Mouse (Mus musculus): ENCODE measurements at regions not wholly inside any gene's neighbourhood (a gene's known extent, or its start where the extent isn't known, plus 50 kb on each side); places are given as distances from the start of the nearest gene placed in this dataset.

DNA sequence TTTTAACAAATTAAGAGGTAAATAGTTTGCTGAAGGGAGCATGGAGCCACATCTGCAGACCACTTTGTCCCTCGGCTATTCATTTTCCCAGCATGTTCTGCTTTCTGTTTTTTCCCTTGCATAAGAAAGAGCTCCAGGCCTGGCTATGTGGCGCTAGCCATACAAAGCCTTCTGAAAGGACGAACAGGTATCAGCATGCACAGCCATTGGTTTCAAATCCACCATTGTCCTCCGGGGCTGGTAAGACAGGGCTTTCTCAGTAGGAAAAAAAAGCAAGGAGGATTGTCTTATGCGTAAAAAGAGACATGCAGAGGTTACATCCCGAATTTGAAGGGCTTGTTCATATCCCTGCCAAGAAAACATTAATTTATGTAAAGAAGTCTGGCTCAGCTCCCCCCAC, 464.8 kb upstream of the Mki67 start:
- no peak overlapping the region for H3K9ac ChIP-seq (replicated peaks)
- peaks cover 12% of the 10 kb centered on the region; the same call in 1 of the 2 replicates for H3K27me3 ChIP-seq
- H3K4me2 ChIP-seq = no peak overlapping the region
- H3K4me1 ChIP-seq (replicated peaks) = no peaks in the 10 kb centered on the region
- H3K27ac ChIP-seq = no peak overlapping the region
- peaks cover 6% of the 10 kb centered on the region; the same call in 1 of the 2 replicates for H3K9me3 ChIP-seq
- no peak overlapping the region for H3K4me3 ChIP-seq (replicated peaks)
- H3K36me3 ChIP-seq = no peaks in the 10 kb centered on the region
- ATAC-seq (ENCODE audit: insufficient number of reproducible peaks, insufficient read depth, low FRiP score, low TSS enrichment, low read depth) = no peak
- WGBS = 60% methylated on average over 6 of the region's 6 CpGs

DNA sequence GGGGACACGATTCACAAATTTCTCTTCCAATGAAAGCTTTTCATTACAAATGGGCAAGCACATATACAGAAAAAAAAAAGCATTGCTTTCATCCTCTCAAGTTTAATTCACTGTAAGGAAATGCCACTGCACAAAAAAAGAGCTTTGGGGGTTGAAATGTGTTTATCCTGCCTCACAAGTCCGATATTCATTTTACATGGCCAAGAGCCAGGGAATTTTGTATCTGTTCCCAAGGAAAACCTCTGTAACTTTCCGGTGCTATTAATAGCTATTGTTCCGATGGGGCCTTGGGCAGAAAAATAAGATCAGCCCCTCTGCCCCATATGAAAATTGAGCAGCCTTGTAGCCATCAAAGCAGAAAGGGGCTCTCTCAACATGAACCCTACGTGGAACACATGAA, 465.9 kb upstream of the Mki67 start:
- no peaks in the 10 kb centered on the region for H3K36me3 ChIP-seq
- H3K9me3 ChIP-seq = peaks cover 6% of the 10 kb centered on the region; the same call in 1 of the 2 replicates
- H3K4me3 ChIP-seq (replicated peaks) = no peak overlapping the region
- ATAC-seq (ENCODE audit: insufficient number of reproducible peaks, insufficient read depth, low FRiP score, low TSS enrichment, low read depth) = no peak
- peaks cover 12% of the 10 kb centered on the region; the same call in 1 of the 2 replicates for H3K27me3 ChIP-seq
- H3K27ac ChIP-seq = no peak overlapping the region
- no peak overlapping the region for H3K4me2 ChIP-seq
- H3K9ac ChIP-seq (replicated peaks) = no peak overlapping the region
- 82% methylated on average over 5 of the region's 5 CpGs for WGBS
- no peaks in the 10 kb centered on the region for H3K4me1 ChIP-seq (replicated peaks)

DNA sequence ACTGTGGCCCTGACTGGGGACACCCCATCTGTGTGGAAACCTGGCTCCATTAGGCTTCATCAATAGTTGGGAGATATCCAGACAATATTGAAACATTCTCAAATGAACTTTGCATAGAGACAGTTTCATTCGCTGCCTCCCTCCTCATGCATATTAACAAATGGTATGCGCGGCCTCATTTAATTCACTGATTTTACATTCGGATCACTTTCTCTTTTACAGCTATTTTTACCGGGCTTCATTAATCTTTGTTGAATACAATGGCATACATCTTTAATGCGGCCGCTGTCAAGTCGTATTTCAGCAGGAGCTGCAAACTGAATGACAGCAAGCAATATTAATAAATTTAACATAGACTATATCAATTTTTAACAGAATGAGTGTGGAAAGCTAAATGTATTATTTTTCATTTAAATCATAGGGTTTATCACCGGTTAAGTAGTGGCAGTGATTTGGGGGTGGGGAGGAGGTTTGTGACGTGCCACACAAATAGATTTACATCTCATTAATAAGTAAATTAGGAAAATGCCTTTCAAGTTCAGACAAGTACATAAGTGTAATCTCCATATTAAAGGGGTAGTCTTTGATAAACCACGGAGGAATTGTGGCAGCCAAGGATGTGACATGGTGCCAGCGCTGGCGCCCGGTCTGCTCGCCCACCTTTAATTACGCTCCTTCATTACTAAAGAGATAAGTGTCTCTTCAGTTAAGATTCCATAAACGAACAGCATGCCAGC, 480.4 kb upstream of the Mki67 start:
- no peak overlapping the region for H3K4me3 ChIP-seq (replicated peaks)
- H3K9me3 ChIP-seq = no peaks in the 10 kb centered on the region
- no peak for ATAC-seq (ENCODE audit: insufficient number of reproducible peaks, insufficient read depth, low FRiP score, low TSS enrichment, low read depth)
- no peaks in the 10 kb centered on the region for H3K4me1 ChIP-seq (replicated peaks)
- no peak overlapping the region for H3K4me2 ChIP-seq
- WGBS = 89% methylated on average over 17 of the region's 17 CpGs
- no peak overlapping the region for H3K9ac ChIP-seq (replicated peaks)
- H3K27ac ChIP-seq = no peak overlapping the region
- no peaks in the 10 kb centered on the region for H3K36me3 ChIP-seq
- H3K27me3 ChIP-seq = no peaks in the 10 kb centered on the region

- no peak for ATAC-seq (ENCODE audit: insufficient number of reproducible peaks, insufficient read depth, low FRiP score, low TSS enrichment, low read depth)
- 65% methylated on average over 12 of the region's 12 CpGs for WGBS
- no peaks in the 10 kb centered on the region for H3K9me3 ChIP-seq
- peaks cover 41% of the 10 kb centered on the region for H3K4me1 ChIP-seq (replicated peaks)
- H3K27ac ChIP-seq = no peak overlapping the region
- peaks cover 18% of the 10 kb centered on the region for H3K27me3 ChIP-seq
- H3K9ac ChIP-seq (replicated peaks) = no peak overlapping the region
- H3K4me3 ChIP-seq (replicated peaks) = no peak overlapping the region
- no peaks in the 10 kb centered on the region for H3K36me3 ChIP-seq
- no peak overlapping the region for H3K4me2 ChIP-seq
Observed at GRCm38 (mm10) chr7:136208879-136209278, 492.7 kb upstream of the Mki67 start.

GRCm38 (mm10) chr7:136209299-136210171, 493.4 kb upstream of the Mki67 start:
- Histone ChIP-seq H3K27ac (peak overlapping the region; percentile 60), H3K9me3 (no peaks in the 10 kb centered on the region), H3K9ac (replicated peaks) (peak overlapping the region; percentile 31; the same call in 1 of the 2 replicates), H3K4me2 (peak overlapping the region; percentile 41), H3K4me3 (replicated peaks) (no peak overlapping the region), H3K36me3 (no peaks in the 10 kb centered on the region), H3K27me3 (peaks cover 18% of the 10 kb centered on the region), H3K4me1 (replicated peaks) (peaks cover 47% of the 10 kb centered on the region)
- WGBS = 30% methylated on average over 31 of the region's 31 CpGs
- ATAC-seq (ENCODE audit: insufficient number of reproducible peaks, insufficient read depth, low FRiP score, low TSS enrichment, low read depth) = no peak

GRCm38 (mm10) chr7:136212492-136212891, 496.3 kb upstream of the Mki67 start:
- Histone ChIP-seq H3K4me2 (peak overlapping the region; percentile 35; the same call in 1 of the 2 replicates), H3K4me3 (replicated peaks) (no peak overlapping the region), H3K36me3 (no peaks in the 10 kb centered on the region), H3K27me3 (peaks cover 30% of the 10 kb centered on the region), H3K27ac (peak overlapping the region; percentile 77), H3K9me3 (no peaks in the 10 kb centered on the region), H3K4me1 (replicated peaks) (peaks cover 69% of the 10 kb centered on the region), H3K9ac (replicated peaks) (no peak overlapping the region)
- WGBS = 28% methylated on average over 8 of the region's 8 CpGs
- no peak for ATAC-seq (ENCODE audit: insufficient number of reproducible peaks, insufficient read depth, low FRiP score, low TSS enrichment, low read depth)

GRCm38 (mm10) chr7:136213057-136213961, 497.1 kb upstream of the Mki67 start:
- Histone ChIP-seq H3K27me3 (peaks cover 38% of the 10 kb centered on the region), H3K4me1 (replicated peaks) (peaks cover 76% of the 10 kb centered on the region), H3K9ac (replicated peaks) (no peak overlapping the region), H3K27ac (peak overlapping the region; percentile 88), H3K36me3 (no peaks in the 10 kb centered on the region), H3K9me3 (no peaks in the 10 kb centered on the region), H3K4me2 (peak overlapping the region; percentile 35), H3K4me3 (replicated peaks) (no peak overlapping the region)
- 8% methylated on average over 11 of the region's 11 CpGs for WGBS
- ATAC-seq (ENCODE audit: insufficient number of reproducible peaks, insufficient read depth, low FRiP score, low TSS enrichment, low read depth) = peak; percentile 28; the same call in 1 of the 2 replicates

GRCm38 (mm10) chr7:136213962-136214308, 497.8 kb upstream of the Mki67 start:
- Histone ChIP-seq H3K4me1 (replicated peaks) (peaks cover 82% of the 10 kb centered on the region), H3K9ac (replicated peaks) (no peak overlapping the region), H3K36me3 (no peaks in the 10 kb centered on the region), H3K4me2 (peak overlapping the region; percentile 35; the same call in 1 of the 2 replicates), H3K4me3 (replicated peaks) (no peak overlapping the region), H3K9me3 (no peaks in the 10 kb centered on the region), H3K27me3 (peaks cover 41% of the 10 kb centered on the region), H3K27ac (peak overlapping the region; percentile 88)
- ATAC-seq (ENCODE audit: insufficient number of reproducible peaks, insufficient read depth, low FRiP score, low TSS enrichment, low read depth) = peak; percentile 67; the same call in 1 of the 2 replicates
- WGBS = 11% methylated on average over 3 of the region's 3 CpGs

DNA sequence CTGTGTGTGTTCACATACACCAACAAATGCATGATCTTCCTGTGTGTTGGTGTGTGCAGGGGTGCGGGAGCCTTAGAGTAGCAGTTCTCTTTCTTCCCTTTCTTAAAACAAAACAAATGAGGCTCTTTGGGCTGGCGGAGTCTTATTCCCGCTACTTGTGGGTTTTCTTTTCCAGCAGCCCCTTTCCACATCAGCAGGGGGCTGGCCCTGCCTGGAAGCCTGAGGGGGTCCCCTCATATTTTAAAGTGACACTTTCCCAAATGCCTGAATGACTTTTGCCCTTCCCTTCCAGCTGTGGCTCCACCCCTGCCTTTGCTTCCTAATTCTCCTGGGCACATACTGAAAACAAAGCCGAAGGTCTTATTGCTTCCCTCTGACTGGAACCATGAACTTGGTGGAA, 498.3 kb upstream of the Mki67 start:
- Histone ChIP-seq H3K4me1 (replicated peaks) (peaks cover 83% of the 10 kb centered on the region), H3K4me3 (replicated peaks) (no peak overlapping the region), H3K27ac (peak overlapping the region; percentile 88), H3K9me3 (no peaks in the 10 kb centered on the region), H3K4me2 (peak overlapping the region; percentile 14), H3K36me3 (no peaks in the 10 kb centered on the region), H3K27me3 (peaks cover 40% of the 10 kb centered on the region), H3K9ac (replicated peaks) (no peak overlapping the region)
- peak; percentile 18; the same call in 1 of the 2 replicates for ATAC-seq (ENCODE audit: insufficient number of reproducible peaks, insufficient read depth, low FRiP score, low TSS enrichment, low read depth)
- 13% methylated on average over 4 of the region's 4 CpGs for whole genome bisulfite sequencing

GRCm38 (mm10) chr7:136216734-136217133, 500.6 kb upstream of the Mki67 start:
- ATAC-seq (ENCODE audit: insufficient number of reproducible peaks, insufficient read depth, low FRiP score, low TSS enrichment, low read depth) = no peak
- H3K36me3 ChIP-seq = no peaks in the 10 kb centered on the region
- no peak overlapping the region for H3K4me3 ChIP-seq (replicated peaks)
- no peak overlapping the region for H3K4me2 ChIP-seq
- H3K27ac ChIP-seq = no peak overlapping the region
- H3K4me1 ChIP-seq (replicated peaks) = peaks cover 80% of the 10 kb centered on the region
- H3K9me3 ChIP-seq = no peaks in the 10 kb centered on the region
- H3K27me3 ChIP-seq = peaks cover 24% of the 10 kb centered on the region
- H3K9ac ChIP-seq (replicated peaks) = no peak overlapping the region
